18 mouse cellular contexts compared by ENCODE assay signal in the genomic region with DNA sequence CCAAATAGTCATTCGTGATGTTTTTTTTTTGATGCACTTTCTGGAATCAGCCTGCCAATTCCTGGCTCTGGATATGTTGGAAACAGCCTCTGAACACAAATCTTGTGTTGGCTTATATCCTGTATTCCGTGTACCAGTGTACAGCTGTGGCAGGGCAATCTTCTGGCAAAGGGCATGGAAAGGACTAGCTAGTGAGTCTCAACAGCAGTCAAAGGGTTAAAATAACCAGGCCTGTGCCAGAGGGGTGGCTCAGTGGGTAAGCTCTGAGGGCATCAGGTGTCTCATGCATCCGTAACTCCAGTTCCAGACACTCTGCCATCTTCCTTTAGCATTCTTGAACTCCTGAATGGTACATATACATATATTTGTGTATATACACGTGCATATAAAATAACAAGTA.
"Had no signal": no experiment of that assay in that cellular context is flagged by ENCODE, and none has a peak within 500 bp of the region (broad histone marks: within the 10 kb centered on the region; RNA-seq: fewer than 3 reads in every experiment).

No protein-coding gene starts in this region.

- DNase-seq: lung, embryonic 14.5 days; lung, postnatal 10 days; lung, postnatal 4 days; midbrain, embryonic 14.5 days; retina, postnatal 1 day; right cerebral cortex, adult 18-20 months; right cerebral cortex, postnatal 25 days; right cerebral cortex, postnatal 4 days; spleen, adult 18-20 months; thymus, adult 18-20 months; thymus, postnatal 14 days; thymus, postnatal 36 days had no signal

- H3K4me1 ChIP-seq: midbrain, embryonic 10.5 days; midbrain, embryonic 12.5 days had no signal

- ATAC-seq: midbrain, embryonic 16.5 days had no signal

- H3K36me3 ChIP-seq: midbrain, embryonic 10.5 days; midbrain, embryonic 12.5 days; neural tube, embryonic 13.5 days; neural tube, embryonic 15.5 days had no signal

- H3K27ac ChIP-seq: midbrain, embryonic 10.5 days; midbrain, embryonic 12.5 days; neural tube, embryonic 13.5 days; neural tube, embryonic 15.5 days had no signal

- H3K4me3 ChIP-seq: midbrain, embryonic 10.5 days; midbrain, embryonic 12.5 days; myocyte; neural tube, embryonic 13.5 days; neural tube, embryonic 15.5 days had no signal

- H3K9me3 ChIP-seq: midbrain, embryonic 10.5 days; midbrain, embryonic 12.5 days; neural tube, embryonic 13.5 days; neural tube, embryonic 15.5 days had no signal

- H3K27me3 ChIP-seq: midbrain, embryonic 12.5 days; neural tube, embryonic 13.5 days; neural tube, embryonic 15.5 days had no signal

- H3K9ac ChIP-seq: lung, embryonic 14.5 days; midbrain, embryonic 12.5 days; neural tube, embryonic 13.5 days; neural tube, embryonic 15.5 days had no signal

- H3K4me2 ChIP-seq: lung, embryonic 14.5 days; midbrain, embryonic 12.5 days; neural tube, embryonic 13.5 days; neural tube, embryonic 15.5 days had no signal
